Mouse (Mus musculus) urinary bladder, postnatal 4 days (tissue): ENCODE measurements at regions not wholly inside any gene's neighbourhood (a gene's known extent, or its start where the extent isn't known, plus 50 kb on each side); places are given as distances from the start of the nearest gene placed in this dataset.

Experiments used
- DNase-seq, 2 experiments: peaks; one replicate each; pipeline ENCODE4 v3.0.0; 2021 to 2022; ENCODE audit warnings: low spot score in 2 of 2

- DNase-seq: no peak
These were observed 310.0 kb upstream of the Paip1 start for GRCm38 (mm10) chr13:119118382-119118781.

GRCm38 (mm10) chr13:119140436-119140835, 288.0 kb upstream of the Paip1 start:
- no peak for DNase-seq

DNA sequence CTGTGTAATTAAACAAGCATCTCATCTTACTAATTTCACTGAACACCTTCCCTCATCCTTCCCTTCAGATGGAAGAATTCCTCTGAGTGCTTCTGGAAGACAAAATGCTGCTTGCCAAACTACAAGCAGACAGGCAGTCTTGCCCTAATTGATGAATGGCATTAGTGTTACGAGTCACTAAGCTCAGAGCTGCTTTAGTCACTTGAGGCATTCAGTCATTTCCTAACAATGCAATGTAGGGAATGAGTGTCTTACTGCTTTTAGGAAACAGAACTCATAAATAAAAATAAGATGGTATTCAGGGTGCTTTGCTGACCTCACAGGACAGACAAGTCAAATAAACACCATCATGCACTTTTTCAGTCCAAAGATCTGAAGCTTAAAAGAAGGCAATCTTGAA, 285.1 kb upstream of the Paip1 start:
- DNase-seq: no peak

- no peak for DNase-seq
These were observed 282.7 kb upstream of the Paip1 start for GRCm38 (mm10) chr13:119145713-119146112.

DNA sequence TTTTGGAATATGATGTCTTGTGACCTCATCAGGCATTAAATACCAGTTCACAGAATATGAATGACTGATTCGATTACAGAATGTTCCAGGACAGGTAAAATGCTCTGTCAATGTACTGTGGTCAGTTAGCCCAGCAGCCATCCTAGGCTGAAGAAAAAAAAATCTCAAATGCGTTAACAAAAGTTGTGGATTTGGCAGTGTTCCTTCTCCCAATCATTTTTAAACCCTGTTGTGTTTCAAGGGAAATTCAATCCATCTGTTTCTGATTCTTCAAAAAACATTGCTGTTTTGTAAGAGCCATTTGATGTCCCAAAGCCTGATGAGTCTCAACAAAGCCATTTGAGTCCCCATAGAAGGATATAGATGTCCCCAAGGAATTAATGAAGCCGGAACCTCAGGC, 280.7 kb upstream of the Paip1 start:
- DNase-seq: no peak

DNA sequence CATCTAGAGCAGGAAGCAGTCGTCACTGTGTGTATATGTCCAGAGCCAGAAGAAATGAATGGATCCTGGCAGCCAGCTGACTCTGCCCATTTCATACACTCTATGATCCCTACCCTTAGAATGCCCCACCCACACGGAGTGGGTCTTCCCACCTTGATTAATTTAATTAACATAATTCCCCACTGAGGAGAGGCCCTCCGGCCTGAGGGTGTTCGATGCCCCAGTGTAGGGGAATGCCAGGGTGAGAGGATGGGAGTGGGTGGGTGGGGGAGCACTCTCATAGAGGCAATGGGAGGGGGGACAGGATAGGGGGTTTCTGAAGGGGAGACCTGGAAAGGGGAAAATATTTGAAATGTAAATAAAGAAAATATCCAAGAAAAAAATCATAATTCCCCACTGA, 279.3 kb upstream of the Paip1 start:
- no peak for DNase-seq

GRCm38 (mm10) chr13:119150847-119151548, 277.4 kb upstream of the Paip1 start:
- no peak for DNase-seq

DNA sequence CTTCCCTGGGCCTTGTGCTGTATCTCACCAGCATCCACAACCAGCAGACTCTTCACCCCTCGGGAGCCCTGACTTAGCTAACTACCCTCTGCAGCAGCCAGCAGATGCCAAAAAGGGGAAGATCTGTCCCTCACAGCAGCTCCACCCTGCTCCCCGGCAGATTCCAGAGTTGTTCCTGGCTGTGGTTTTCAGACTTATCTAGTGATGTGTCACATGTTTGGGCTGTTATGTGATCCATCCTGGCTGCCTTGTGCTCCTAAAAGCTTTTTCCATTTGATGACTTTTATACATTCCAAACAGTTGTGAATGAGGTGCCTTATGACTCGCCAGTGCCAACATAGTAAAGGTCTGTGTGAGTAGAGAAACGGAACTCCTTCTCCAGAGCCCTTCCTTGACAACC, 250.6 kb upstream of the Paip1 start:
- no peak for DNase-seq

DNA sequence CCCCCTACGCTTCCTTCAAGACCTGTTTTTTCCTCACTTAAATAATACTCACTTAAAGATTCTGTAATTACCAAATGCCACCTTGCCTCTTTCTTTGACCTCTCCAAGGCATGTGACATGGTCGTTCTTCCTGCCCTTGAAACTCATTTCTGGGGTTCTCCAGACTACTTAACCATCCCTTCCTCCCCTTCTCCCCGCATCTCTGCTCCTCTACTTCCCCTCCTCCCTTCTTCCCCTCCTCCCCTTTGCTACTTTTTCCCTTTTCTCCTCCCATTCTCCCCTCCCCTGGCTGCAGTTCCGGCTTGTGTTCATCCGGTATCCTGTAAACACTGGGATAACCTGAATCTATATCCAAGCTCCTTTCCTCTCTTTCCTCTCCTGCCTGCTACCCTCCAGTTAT, 250.2 kb upstream of the Paip1 start:
- no peak for DNase-seq

DNA sequence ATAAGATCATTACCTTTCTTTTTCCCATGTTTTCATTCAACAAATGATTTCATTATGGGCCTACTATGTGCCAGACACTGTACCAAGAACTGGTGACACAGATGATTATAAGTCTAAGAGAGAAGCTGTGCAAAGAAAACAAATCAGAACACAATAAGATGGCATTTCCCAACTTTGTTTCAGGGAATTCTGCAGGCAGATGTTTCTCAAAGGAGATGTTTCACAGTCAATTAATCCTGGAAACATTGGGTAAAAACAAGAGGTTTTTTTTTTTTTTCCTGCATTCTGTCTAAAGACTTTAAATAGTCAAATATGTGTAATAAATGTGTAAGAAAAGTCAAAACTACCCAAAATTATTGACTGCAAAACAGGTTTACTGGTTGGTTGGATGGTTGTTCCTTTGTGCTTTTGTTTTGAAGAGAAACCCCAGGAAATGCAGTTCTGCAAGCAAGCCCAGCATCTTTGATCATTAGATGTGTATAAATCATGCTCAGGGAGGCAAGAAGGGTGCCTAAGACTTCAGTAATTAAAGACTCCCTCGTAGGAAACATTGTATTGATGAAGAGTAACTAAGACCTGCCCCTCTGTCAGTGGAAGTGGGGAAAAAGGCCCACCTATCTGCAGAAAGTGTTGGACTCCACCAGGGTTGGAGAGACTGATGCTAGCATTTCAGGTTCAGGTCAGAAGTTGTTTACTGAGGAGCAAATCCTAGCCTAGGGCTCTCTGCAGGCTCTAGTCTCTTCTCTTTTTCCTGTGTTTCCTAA, 249.1 kb upstream of the Paip1 start:
- no peak for DNase-seq

- no peak for DNase-seq
These were observed 244.0 kb upstream of the Paip1 start for GRCm38 (mm10) chr13:119184322-119184877.

GRCm38 (mm10) chr13:119185567-119186143, 242.7 kb upstream of the Paip1 start:
- no peak for DNase-seq

GRCm38 (mm10) chr13:119231556-119231955, 196.8 kb upstream of the Paip1 start:
- DNase-seq: no peak

GRCm38 (mm10) chr13:119232100-119233029, 196.0 kb upstream of the Paip1 start:
- DNase-seq: no peak

GRCm38 (mm10) chr13:119233030-119233385, 195.4 kb upstream of the Paip1 start:
- no peak for DNase-seq

DNA sequence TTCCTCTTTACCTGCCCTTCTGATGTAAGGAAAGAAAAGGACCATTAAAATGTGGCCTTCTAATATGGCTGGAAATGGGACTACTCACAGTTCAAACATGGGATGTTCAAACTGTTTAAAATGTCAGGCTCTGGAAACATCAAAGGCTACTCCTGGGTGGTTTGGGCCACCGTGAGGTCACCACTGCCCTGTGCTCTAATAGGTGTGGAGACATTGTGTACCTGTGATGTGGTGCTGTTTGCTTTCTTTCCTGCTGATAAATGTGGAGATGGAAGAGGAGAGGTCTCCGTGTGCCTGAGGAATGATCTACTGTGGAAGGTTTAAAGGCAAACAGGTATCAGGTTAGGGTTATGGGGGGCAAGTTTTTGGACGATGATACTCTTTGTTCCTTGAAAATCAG, 194.5 kb upstream of the Paip1 start:
- no peak for DNase-seq

DNA sequence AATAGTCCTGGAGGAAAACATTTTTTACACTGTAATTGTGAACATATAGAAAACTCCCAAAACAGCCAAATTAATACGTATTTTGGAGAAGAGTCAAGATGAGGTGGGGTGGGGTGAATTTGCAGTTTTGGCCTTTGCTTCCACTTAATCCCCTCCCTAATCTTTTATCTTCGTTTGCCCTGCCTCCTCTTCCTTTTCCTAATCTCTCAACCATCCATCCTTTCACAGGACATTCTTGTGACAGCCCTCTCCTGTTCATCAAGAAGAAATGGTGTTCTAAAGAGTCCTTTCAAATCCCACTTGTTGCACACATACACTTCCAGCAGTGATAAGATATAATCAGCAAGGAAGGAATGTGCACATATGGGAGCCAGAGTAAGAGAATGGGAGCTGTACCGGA, 186.0 kb upstream of the Paip1 start:
- DNase-seq: no peak

DNA sequence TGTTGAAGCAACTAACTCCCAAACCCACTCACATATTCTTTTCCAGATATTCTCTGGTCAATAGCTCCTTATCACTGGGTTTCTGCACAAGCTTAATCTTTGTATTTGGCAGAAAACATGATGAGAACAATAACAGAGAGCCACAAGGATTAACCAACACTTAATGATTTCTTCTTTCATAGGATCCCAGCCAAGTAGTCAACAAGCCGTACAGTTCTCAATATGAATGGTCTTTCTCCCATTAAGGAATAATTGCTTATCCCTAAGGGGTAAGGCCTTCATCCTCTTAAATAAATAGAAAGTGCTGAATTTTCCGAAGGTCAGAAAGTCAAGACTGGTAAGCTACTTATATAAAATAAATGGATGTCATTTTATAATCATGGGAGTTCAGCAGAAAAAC, 181.3 kb upstream of the Paip1 start:
- no peak for DNase-seq

GRCm38 (mm10) chr13:119252006-119252405, 176.4 kb upstream of the Paip1 start:
- no peak for DNase-seq

- DNase-seq: no peak
These were observed 172.1 kb upstream of the Paip1 start for GRCm38 (mm10) chr13:119256350-119256749.

- DNase-seq: no peak
These were observed 169.9 kb upstream of the Paip1 start for GRCm38 (mm10) chr13:119258515-119258914.

DNA sequence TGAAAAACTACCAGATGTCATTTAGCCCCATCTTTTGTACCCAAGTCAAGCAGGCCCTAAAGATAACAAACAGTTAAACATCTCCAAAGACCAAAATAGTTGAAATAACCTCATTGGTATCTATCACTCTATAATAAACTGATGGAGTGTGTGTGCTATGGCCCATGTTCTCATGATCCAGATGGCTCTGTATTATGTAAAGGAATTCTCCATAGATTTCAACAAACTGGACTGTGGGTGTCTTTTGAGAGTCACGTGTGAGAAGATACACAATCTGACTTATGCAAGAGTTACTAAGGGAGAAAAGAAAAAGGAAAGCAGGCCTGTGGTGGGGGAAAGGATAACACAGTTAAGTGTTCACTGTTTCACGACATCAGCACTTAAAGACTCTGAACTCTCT, 164.8 kb upstream of the Paip1 start:
- DNase-seq: no peak
